Mouse (Mus musculus) forebrain, embryonic 12.5 days (tissue): Measurements from ENCODE around the gene Tmem131l. TPM values are rescaled to one million over a fixed set of nuclear protein-coding genes. Genes with fewer than 3 reads are reported as not detected.
"Not testable (repeated sequence)": the region's sequence is repeated elsewhere in the genome, so short reads cannot be mapped to it uniquely, and the experiment has no call there.

Experiments used
- ATAC-seq: fragments of 200-750 bp; cut with Nextera tagmentation; 2 replicates; pipeline ENCODE4 v1.8.0; 2017; ENCODE audit warnings: moderate TSS enrichment; ENCODE audit not compliant: low FRiP score
- H3K27ac ChIP-seq: fragments of 300-500 bp; sonication (generic); 2 replicates; pipeline ENCODE4 v1.5.1; 2016; ENCODE audit warnings: mild to moderate bottlenecking
- H3K27me3 ChIP-seq: fragments of 300-500 bp; sonication (generic); 2 replicates; pipeline ENCODE4 v1.6.1; 2016; ENCODE audit warnings: mild to moderate bottlenecking
- H3K36me3 ChIP-seq: fragments of 300-500 bp; sonication (generic); replicated peaks from 2 replicates; pipeline ENCODE4 v1.6.1; 2016; ENCODE audit warnings: mild to moderate bottlenecking
- H3K4me1 ChIP-seq: fragments of 300-500 bp; sonication (generic); 2 replicates; pipeline ENCODE4 v1.6.1; 2016
- H3K4me2 ChIP-seq: fragments of 300-500 bp; sonication (generic); 2 replicates; pipeline ENCODE4 v1.6.1; 2016; ENCODE audit warnings: mild to moderate bottlenecking, moderate library complexity
- H3K4me3 ChIP-seq: fragments of 300-500 bp; sonication (generic); replicated peaks from 2 replicates; pipeline ENCODE4 v1.5.1; 2016; ENCODE audit warnings: mild to moderate bottlenecking
- H3K9ac ChIP-seq: fragments of 300-500 bp; sonication (generic); 2 replicates; pipeline ENCODE4 v1.6.1; 2016; ENCODE audit warnings: mild to moderate bottlenecking
- H3K9me3 ChIP-seq: fragments of 300-500 bp; sonication (generic); 2 replicates; pipeline ENCODE4 v1.6.1; 2016
- WGBS: fragments of 180-500 bp; shearing (Covaris S2); methylation state at CpG from one replicate; pipeline ENCODE4 v1.1.7; 2016; 5-methylcytosine and 5-hydroxymethylcytosine counted together
- polyA plus RNA-seq: library from polyadenylated mRNA; unstranded; fragments of >200 nt; fragmentation: Nextera tagmentation; extraction: Ambion mirVana; gene quantifications from 2 replicates; pipeline ENCODE4 v1.2.1, GENCODE M21; 2016

Gene Tmem131l
- polyA plus RNA-seq, 1 experiment from 2014 or later: 116 TPM

DNA sequence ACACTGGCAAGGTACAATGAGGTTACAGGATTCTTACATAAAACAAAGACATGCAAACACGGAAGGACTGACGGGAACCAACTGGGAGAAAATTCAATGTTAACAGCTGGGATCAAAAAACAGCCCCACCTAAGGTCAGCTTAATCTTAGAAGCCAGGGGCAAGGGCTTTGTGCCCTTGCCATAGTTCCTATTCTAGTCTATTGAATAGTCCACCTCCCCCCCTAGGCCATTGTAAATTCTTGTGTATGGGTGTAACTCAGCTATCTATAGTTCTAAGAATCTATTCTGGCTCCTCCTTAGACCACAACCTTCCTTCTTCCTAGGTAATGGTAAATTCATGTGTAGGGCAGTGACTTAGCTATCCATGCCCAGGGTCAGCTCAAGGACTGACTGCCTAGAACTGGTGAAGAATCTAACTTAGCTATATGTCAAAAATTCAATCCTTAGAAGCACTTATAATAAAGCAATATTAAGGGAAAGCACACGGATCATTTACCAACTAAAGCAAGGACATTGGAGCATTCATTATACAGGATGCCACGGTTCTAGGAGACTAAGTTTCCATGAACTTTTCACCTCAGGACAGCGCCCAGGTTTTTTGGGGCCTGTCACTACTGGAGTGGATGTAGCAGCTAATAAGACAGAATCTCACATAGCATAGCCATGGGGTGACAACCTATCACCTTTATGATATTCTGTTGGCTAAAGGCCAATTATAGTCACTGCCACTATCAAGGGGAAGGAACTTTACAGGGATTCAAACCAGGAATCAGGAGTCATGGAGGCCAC is 160.5 kb downstream of the Tmem131l start:
- not testable (repeated sequence) for H3K9me3 ChIP-seq, H3K4me2 ChIP-seq, H3K36me3 ChIP-seq, H3K27me3 ChIP-seq, H3K4me3 ChIP-seq, H3K9ac ChIP-seq, ATAC-seq, H3K27ac ChIP-seq, H3K4me1 ChIP-seq
- 81% methylated on average over 5 of the region's 5 CpGs for WGBS

DNA sequence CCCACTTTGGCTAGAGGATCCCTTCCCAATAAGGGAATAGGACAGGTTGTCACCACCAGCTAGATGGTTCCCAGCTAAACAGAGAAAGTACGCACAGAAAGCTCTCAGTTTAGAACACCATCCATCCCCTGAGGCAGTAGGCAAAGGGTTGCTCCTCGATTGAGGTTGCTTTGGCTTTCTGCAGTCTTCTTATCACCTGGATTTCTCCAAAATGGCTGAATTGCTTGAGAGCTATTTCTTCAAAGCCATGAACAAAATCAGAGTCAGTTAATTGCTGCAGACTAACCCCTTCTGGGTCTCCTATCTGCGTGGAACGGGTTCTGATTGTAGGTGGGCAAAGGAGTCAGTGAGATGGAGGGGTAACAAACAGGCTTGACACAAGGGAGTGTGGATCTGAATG is 161.2 kb downstream of the Tmem131l start:
- H3K27ac ChIP-seq: no peak overlapping the region
- 89% methylated on average over 4 of the region's 4 CpGs for WGBS
- H3K4me3 ChIP-seq: no peak overlapping the region
- no peaks in the 10 kb centered on the region for H3K27me3 ChIP-seq
- H3K4me2 ChIP-seq: no peak overlapping the region
- no peaks in the 10 kb centered on the region for H3K36me3 ChIP-seq
- H3K9ac ChIP-seq: no peak overlapping the region
- ATAC-seq: no peak
- H3K4me1 ChIP-seq: no peaks in the 10 kb centered on the region
- no peaks in the 10 kb centered on the region for H3K9me3 ChIP-seq

DNA sequence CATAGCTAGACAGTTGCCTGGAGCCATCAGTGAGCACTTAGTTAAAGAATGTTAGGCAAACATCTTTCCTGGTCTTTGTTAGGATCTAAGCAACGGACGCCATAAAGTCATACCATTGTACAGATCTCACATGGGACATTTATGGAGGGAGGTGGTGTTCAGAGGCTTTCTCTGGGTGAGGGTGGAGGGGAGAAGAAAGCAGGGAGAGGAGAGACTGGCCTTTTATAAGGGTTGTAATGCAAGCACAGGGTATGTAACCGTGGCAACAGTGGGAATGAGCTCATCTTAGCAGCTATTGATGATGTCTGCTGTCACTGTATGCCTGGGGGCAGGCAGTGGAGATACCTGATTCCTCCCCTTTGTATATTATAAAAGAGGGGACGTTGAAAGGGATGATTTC is 163.7 kb downstream of the Tmem131l start:
- H3K9me3 ChIP-seq: no peaks in the 10 kb centered on the region
- no peaks in the 10 kb centered on the region for H3K27me3 ChIP-seq
- no peak overlapping the region for H3K9ac ChIP-seq
- no peaks in the 10 kb centered on the region for H3K36me3 ChIP-seq
- H3K4me2 ChIP-seq: no peak overlapping the region
- no peak overlapping the region for H3K4me3 ChIP-seq
- no peaks in the 10 kb centered on the region for H3K4me1 ChIP-seq
- H3K27ac ChIP-seq: no peak overlapping the region
- WGBS: 73% methylated on average over 4 of the region's 4 CpGs
- no peak for ATAC-seq

DNA sequence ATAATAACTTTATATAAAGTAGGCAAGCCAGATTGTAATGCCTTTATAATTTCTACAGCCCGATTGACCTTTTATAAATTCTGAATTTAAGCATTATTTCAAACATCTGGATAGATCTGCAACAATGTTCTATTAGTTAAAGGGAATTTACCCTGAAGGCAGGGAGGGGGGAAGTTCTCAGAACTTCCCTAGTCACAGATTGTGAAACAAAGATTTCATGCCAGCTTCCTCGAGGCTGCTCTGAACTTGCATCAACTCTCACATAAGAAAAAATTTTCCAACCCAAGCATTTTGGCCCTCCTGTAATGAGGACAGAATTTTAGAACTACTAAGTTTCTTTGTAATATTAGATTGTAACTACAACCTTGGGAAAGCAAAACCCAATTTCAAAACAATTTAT is 164.9 kb downstream of the Tmem131l start:
- H3K36me3 ChIP-seq, H3K9ac ChIP-seq, ATAC-seq, H3K4me3 ChIP-seq, H3K4me2 ChIP-seq, H3K9me3 ChIP-seq, H3K4me1 ChIP-seq, H3K27me3 ChIP-seq, H3K27ac ChIP-seq: not testable (repeated sequence)
- WGBS: 94% methylated on average over 2 of the region's 2 CpGs

DNA sequence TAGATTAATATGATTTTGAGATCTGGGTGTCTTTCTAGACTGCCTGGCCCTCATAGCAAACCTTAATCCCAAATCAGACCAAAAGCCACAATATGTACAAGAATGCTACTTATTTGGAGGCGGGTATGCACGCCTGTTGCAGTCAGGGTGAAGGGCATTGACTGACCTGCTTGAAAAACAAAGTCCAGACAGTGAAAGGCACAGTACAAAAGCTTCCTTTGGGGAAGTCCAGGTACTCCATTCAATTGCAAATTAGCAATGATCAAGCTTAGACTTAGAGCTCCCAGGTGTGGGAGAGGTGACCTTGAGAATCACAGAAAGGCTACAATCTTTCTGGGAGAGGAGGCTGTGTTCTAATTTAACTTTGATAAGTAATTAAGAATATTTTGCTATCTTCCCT is 167.1 kb downstream of the Tmem131l start:
- H3K27me3 ChIP-seq, H3K9me3 ChIP-seq, H3K4me1 ChIP-seq, ATAC-seq, H3K9ac ChIP-seq, H3K4me3 ChIP-seq, H3K36me3 ChIP-seq, H3K4me2 ChIP-seq, H3K27ac ChIP-seq: not testable (repeated sequence)
- WGBS: 84% methylated on average over 2 of the region's 2 CpGs

DNA sequence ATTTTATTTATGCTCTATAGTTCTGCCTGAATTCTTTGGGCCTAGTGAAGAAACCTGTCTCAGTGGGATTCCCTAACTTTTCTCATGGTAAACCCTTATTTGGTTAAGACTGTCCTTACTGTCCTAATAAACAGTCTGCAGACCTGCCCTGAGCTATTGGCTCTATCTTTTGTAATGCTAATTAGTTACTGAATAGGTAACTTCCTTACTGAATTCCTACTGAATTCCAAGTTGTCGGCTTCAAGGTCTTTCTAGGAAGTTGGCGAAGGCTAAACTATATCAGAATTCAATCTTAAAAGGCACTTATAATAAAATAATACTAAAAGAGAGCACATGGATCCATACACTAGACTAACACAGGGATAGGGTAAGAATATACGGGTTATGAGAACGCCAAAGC is 168.0 kb downstream of the Tmem131l start:
- 91% methylated on average over 4 of the region's 4 CpGs for WGBS
- not testable (repeated sequence) for H3K27me3 ChIP-seq, H3K4me2 ChIP-seq, H3K9me3 ChIP-seq, H3K9ac ChIP-seq, H3K27ac ChIP-seq, H3K4me1 ChIP-seq, H3K36me3 ChIP-seq, H3K4me3 ChIP-seq, ATAC-seq

DNA sequence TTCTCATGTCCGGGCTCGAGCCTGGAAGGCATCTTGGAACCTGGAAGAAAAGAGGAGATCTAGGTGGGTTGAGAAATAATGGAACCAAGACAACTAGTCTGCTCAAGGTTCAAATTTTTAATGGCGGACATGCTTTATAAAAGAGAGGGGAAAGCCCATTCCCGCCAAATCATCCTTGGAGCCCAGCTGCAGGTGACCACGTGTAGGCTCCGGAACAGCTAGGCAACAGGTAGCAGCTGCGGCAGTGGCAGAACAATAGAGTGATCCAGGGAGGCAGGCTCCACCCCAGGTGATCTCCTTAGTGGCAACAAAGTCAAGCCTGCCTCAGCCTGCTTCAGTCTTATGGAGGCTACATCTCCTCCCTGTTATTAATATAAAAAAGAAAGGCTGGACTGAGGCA is 168.4 kb downstream of the Tmem131l start:
- WGBS: 93% methylated on average over 7 of the region's 7 CpGs
- not testable (repeated sequence) for H3K4me2 ChIP-seq

DNA sequence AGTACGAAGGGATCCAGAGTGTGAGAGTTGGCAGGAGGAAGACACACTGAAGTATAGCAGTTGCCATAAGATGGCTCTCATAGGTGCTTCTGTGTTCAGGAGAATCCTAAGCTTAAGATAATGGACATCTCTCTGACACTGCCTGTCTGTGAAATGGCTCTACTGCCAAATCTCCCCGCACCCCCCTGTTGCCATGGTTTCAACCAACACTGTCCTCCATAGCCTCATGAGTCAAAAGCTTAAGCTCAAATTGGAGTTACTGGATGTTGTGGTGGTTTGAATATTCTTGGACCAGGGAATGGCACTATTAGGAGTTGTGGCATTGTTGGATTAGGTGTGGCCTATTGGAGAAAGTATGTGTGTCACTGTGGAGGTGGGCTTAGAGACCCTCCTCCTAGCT is 170.2 kb downstream of the Tmem131l start:
- no peak overlapping the region for H3K4me3 ChIP-seq
- H3K9ac ChIP-seq: no peak overlapping the region
- no peak for ATAC-seq
- H3K4me1 ChIP-seq: no peaks in the 10 kb centered on the region
- H3K27me3 ChIP-seq: no peaks in the 10 kb centered on the region
- H3K27ac ChIP-seq: no peak overlapping the region
- 92% methylated on average over 2 of the region's 2 CpGs for WGBS
- no peak overlapping the region for H3K4me2 ChIP-seq
- H3K36me3 ChIP-seq: no peaks in the 10 kb centered on the region
- H3K9me3 ChIP-seq: no peaks in the 10 kb centered on the region

More for the DNA sequence above, 168.4 kb downstream of the Tmem131l start:
- not testable (repeated sequence) for H3K27me3 ChIP-seq, H3K9ac ChIP-seq, ATAC-seq, H3K9me3 ChIP-seq, H3K36me3 ChIP-seq, H3K4me1 ChIP-seq, H3K27ac ChIP-seq, H3K4me3 ChIP-seq

DNA sequence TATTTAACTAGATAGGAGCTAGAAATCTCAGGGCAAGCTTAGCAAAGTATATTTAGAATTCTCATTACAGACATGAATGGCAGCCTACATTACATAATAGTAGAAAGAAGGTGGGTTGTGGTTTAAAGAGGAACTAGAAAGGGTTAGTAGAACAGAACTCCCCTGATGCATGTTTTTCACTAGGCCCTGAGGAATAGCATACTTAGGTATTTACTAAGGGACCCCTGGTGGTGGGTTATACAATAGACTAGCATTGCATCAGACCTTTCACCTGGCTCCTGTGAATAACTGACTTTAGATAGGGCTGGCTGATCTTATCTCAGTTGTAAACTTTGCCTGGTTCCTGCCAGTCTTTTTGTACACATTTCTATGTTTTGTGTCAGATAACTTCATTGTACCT is 172.9 kb downstream of the Tmem131l start:
- not testable (repeated sequence) for H3K27ac ChIP-seq, H3K9me3 ChIP-seq, H3K9ac ChIP-seq, H3K4me2 ChIP-seq, H3K4me1 ChIP-seq, H3K4me3 ChIP-seq, H3K27me3 ChIP-seq, ATAC-seq, H3K36me3 ChIP-seq

DNA sequence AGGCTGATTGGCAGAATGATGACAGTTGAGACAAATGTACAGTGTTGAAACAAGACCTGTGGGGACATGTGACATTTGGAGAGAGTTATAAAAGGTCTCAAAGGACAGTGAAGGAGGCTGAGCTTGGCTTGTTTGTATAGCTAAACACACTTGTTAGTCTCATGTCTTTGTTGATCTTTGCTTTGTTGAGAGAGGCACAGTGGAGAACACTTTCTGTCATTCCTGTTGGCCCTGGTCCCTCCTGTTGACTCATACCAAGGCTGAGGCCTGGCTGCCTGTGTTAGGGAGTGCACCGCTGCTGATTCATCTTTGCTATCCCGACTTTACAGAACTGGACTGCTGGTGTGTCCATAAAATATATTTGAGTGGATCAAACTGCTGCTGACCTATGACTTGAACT is 174.8 kb downstream of the Tmem131l start:
- Histone ChIP-seq H3K4me2 (no peak overlapping the region), H3K36me3 (no peaks in the 10 kb centered on the region), H3K9me3 (no peaks in the 10 kb centered on the region), H3K9ac (no peak overlapping the region), H3K4me1 (no peaks in the 10 kb centered on the region), H3K27me3 (no peaks in the 10 kb centered on the region), H3K4me3 (no peak overlapping the region), H3K27ac (no peak overlapping the region)
- 100% methylated on average over 2 of the region's 2 CpGs for WGBS
- ATAC-seq: no peak

DNA sequence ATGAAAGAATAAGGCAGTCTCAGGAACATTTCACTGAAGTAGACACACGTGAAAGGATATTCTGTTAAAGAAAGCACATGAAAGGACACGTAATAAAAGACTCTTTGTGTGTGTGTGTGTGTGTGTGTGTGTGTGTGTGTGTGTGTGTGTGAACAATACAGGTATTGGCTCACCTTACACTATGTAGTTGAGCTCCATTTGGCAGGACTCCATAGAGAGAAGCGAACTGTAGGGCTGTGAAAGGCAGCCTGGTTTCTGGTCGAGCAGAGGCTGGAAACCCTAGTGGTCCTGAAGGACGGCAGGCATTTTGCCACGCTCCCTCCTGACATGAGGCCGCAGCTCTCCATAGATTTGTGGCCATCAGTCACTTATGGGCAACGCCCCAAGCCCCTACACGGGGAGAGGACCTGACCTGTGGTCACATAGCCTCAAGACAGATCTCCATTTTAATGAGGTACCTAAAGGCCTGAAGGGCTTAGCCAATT is 175.9 kb downstream of the Tmem131l start:
- no peaks in the 10 kb centered on the region for H3K4me1 ChIP-seq
- no peak overlapping the region for H3K4me2 ChIP-seq
- H3K27ac ChIP-seq: no peak overlapping the region
- H3K9ac ChIP-seq: no peak overlapping the region
- no peaks in the 10 kb centered on the region for H3K9me3 ChIP-seq
- H3K36me3 ChIP-seq: no peaks in the 10 kb centered on the region
- whole genome bisulfite sequencing: 74% methylated on average over 9 of the region's 9 CpGs
- H3K27me3 ChIP-seq: no peaks in the 10 kb centered on the region
- ATAC-seq: no peak
- no peak overlapping the region for H3K4me3 ChIP-seq

DNA sequence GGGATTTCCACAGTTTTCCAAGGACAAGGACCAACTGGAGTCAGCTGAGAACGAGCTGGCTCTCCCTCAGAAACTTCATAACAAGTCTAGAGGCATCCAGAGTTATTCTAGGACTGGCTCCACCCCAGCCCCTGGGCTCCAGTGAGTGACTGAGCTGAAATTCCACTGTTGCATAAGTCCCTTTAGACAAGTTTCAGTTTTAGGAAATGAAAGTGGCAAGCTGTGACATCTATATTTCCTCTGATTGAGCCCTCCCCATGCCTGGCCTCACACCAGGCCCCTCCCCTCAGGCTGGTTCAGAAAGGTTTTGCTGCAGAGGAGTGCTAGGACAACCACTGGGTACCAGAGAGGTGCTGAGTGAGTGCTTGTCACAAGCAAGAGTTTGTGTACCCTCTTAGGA is 177.0 kb downstream of the Tmem131l start:
- Histone ChIP-seq H3K27ac (no peak overlapping the region), H3K27me3 (no peaks in the 10 kb centered on the region), H3K4me3 (no peak overlapping the region), H3K36me3 (no peaks in the 10 kb centered on the region), H3K9ac (no peak overlapping the region), H3K4me2 (no peak overlapping the region), H3K4me1 (no peaks in the 10 kb centered on the region), H3K9me3 (no peaks in the 10 kb centered on the region)
- 52% methylated on average over 1 of the region's 1 CpGs for WGBS
- no peak for ATAC-seq

DNA sequence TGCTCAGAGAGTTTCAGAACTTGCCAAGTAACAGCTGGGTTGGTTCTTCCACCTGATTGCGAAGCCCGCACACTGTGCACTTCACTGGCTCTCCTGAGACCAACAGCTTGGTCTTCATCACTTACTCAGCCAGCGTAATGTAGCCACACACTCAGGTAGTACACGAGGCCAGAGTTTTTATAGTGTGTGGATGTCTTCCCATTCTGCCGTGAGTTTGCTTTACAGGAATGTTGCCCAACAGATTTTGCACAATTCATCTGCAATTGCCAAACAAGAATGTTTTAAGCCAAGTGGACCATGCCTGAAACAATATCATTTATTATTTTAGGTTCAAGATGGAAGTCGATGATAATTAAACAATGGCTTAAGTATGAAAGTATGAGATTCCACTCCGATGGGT is 180.4 kb downstream of the Tmem131l start:
- Histone ChIP-seq H3K4me1 (no peaks in the 10 kb centered on the region), H3K27ac (no peak overlapping the region), H3K4me2 (no peak overlapping the region), H3K9ac (no peak overlapping the region), H3K4me3 (no peak overlapping the region), H3K9me3 (no peaks in the 10 kb centered on the region), H3K27me3 (no peaks in the 10 kb centered on the region), H3K36me3 (no peaks in the 10 kb centered on the region)
- no peak for ATAC-seq
- 95% methylated on average over 7 of the region's 7 CpGs for WGBS
